Mouse (Mus musculus) mature B cell (primary cell): ENCODE measurements around the gene Gars.

Source experiments
- in situ Hi-C: fragments of 300-500 bp; cut with MboI; formaldehyde crosslinking; loops from 2 replicates; pipeline ENCODE4 v1.14.3; 2019

Gars gene

DNA sequence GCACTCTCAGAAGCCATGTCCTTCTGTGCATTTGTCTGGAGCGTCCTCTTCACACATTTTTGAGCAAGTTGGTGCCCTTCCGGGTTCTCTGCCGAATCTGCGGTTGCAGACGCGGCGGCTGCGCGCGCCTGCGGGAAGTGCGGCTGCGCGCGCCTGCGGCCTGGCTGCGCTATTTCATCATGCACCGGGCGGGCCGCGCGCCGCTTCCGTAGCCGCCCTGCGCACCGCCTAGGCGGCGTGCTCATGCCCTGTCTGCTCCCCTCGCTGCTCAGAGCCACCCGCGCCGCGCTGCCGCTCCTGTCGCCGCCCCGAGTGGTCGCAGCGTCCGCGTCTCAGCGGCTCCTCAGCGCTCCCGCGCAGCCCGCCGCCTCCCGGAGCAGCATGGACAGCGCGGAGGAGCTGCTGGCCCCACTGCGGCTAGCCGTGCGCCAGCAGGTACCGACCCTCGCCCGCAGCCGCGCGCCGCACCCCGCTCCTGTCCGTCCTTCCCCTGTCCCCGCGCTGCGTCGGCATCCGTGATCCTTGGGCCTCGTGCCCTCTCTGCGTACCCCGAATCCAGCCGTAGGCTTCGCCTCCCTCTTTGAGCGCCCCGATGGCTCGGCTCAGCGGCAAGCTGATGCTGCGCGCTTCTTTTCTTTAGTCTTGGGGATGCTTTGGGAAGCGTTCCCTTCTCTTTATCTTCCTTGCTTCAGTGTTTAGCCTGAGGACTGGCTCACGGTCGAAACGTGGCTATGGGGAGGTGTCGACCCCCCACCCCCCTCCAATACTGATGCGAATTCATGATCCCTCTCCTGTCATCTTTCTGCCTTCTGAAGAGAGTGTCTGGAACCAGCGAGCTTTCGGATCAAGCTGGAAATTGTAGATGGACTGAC, at the start of gene Gars:
Gars (plus strand) TSS at position 209 of the 872 bp plus-strand sequence.
- in situ Hi-C loops = no loop called here

DNA sequence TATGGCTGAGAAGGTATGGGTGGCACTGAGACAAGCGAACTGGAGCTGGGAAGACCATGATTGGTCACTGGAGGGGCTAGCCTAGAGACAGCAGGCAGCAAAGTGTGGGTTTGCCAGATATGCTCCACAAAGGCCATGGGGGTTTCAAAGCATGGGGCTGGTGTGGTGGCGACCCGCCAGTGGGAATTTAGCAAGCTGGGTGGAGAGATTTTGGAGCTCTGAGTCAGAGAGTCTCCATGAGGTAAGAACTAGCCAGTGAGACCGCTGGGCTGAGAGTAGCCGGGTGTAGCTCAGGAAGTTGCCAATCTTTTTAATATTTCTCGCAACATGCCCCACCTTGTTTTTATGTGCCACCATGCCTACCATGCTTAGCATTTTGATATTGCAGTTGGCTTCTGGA, 49.7 kb upstream of the Gars start:
- in situ Hi-C loops = no loop called here

DNA sequence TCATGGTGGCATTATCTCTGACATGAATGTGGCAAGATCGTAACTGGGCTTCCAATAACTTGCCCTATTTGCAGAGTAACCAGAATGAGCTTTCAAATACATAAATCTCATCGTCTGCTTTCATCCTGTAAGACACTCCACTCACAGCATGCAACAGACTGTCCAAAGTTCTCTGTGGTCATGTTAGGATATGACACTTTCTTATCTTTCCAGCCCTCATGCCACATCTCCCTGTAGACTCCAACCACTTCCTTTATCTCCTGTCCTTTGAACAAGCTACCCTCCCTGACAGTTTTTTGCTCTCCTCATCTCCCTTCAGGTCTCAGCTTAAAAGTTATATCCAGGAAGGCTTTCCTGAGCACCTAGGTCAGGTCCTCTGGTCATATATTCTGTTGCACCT, 46.6 kb upstream of the Gars start:
- in situ Hi-C loops = no loop called here

DNA sequence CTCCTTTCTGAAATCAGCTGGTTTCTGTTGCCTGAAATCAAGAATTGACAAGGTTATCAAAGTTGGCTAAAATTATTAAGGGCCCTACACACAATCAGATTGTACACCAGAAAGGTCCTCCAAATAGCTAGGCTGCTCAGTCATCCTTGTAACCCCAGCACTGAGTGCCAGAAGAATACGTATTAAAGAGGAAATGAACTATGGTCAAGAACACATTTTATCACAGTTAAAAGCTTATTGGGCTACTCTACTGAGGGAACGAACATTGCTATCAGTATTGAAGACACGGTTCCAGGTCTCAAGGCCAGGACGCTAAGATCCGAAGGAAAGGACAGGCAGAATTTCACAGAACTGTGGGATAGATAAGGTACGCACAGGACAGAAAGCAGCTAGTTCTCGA, 45.7 kb upstream of the Gars start:
- in situ Hi-C loops = no loop called here

DNA sequence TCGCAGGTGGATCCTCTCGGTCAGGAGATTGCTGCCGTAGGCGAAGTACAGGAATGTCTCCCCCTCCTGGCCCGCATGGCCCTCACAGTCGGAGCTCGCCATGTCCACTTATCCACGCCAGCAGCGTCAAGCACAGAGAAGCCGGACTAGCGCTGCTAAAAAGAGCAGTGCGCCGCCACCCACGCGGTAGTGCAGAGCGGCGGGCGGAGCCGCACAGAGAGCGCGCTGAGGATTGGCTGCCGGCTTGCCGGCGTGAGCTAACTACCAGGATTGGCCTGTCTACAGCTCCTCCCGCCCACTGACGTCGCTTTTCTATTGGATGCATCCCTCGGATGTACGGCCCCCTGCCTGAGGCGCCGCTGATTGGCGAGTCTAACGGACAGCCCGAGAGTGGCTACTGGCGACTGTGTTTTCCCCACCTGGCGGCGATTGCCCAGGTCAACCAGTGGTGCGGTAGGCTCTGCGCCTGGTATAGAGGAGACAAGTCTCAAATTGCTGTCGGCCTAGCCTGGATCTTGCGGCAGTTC, 45.0 kb upstream of the Gars start, which contains the start of gene Ggct:
Ggct (minus strand) TSS at position 217 of the 527 bp plus-strand sequence.
- in situ Hi-C loops = no loop called here

DNA sequence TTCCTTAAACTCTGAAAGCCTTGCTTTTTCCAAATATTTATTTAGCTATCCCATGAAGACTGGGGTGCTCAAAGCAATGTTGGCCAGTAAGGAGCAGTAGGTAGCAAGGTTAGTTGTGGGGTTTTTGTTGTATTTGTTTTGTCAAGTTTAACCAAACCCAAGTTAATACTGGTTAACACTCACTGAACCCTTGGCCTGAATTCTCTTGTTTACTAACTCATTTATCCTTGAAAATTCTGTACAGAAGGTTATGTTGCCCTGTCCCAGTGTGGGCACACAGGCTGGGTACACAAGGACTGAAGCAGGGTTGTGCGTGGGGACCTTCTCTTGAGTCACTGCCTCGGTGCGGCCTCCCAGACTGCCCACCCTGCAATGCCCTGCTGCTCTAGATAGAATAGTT, 41.4 kb upstream of the Gars start:
- in situ Hi-C loops = no loop called here

DNA sequence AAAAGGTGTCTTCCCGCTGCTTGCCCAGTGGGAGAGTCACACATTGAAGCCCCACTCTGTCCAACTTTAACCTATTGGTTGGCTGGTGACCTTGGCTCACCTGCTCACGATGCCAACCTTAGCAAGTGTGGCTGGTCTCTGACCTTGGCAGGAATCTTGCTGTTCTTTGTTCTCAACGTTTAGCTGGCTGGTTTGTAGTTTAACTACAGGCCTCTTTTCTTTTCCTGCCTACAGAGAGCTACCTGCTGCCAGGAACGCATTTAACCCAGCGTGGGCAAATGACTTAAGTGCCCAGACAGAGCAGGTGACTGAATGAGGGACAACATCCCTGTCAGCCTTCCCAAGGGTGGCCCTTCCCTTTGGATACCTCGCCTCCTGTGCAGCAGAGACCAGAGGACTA, 40.1 kb upstream of the Gars start:
- in situ Hi-C loops = no loop called here

DNA sequence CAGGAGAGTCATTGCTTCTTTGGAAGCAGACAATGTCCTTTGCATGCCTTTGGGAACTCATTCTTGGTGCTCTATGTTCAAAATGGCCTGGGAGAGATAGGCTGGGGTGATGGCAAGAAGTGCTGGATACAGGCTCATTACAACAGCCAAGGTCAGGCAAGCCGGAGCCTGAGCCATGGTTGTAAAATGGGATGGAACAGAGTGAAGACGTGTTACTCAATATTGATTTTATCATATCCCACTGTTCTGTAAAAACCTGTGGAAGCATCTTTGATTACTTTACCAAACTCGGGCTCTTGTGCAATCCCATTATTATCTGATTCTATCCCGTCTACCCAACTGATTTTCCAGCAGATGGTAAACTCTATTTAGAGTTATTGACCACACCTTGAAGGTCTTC, 36.5 kb upstream of the Gars start:
- in situ Hi-C loops = no loop called here

DNA sequence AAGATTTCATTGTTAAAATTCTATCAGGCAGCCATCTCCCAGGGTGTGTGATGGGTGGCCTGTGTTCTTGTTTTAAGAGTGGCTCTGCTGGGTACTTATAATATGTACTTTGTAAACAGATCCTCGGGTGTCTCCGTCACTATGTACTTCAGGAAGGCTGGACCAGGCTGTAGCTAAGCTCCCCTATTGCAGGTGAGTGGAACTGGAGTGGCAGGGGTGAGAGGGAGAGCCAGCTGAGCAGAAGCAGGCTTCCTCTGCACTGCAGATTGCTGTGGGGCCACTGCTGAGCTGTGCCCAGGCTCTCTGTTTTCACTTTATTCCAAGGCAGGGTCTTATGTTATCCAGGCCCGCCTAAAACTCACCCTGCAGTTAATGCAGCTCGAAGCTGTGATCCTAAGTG, 35.4 kb upstream of the Gars start:
- in situ Hi-C loops = no loop called here

DNA sequence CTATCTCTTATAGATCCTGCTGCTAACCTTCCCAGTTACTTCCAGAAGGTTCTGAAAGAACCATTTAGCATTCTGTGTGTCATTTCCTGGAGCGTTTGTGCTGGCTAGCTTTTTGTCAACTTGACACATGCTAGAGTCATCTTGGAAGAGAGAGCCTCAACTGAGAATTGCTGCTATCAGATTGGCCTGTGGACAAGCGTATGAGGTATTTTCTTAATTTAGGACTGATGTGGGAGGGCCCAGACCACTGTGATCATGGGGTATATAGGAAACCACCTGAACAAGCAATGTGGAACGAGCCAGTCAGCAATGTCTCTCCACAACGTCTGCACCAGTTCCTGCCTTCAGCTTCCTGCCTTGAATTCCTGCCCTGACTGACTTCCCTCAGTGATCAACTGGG, 34.2 kb upstream of the Gars start:
- in situ Hi-C loops = no loop called here

DNA sequence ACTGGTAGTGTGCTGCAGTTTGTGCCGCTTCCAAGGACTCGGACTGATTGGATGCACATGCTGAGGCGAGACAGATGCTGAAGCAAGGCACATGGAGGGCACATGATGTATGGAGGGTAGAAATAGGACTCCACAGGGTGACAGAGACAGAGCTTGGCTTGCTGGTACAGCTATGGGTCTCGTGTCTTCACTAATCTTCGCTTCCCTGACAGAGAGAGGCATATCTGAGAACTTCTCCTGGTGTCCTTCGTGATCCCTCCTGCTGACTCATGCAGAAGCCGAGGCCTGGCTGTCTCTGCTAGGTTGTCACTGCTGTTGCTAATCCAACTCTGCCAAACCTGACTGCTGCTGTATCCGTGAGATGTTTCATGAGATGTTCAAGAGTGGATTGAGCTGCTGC, 29.4 kb upstream of the Gars start:
- in situ Hi-C loops = no loop called here

DNA sequence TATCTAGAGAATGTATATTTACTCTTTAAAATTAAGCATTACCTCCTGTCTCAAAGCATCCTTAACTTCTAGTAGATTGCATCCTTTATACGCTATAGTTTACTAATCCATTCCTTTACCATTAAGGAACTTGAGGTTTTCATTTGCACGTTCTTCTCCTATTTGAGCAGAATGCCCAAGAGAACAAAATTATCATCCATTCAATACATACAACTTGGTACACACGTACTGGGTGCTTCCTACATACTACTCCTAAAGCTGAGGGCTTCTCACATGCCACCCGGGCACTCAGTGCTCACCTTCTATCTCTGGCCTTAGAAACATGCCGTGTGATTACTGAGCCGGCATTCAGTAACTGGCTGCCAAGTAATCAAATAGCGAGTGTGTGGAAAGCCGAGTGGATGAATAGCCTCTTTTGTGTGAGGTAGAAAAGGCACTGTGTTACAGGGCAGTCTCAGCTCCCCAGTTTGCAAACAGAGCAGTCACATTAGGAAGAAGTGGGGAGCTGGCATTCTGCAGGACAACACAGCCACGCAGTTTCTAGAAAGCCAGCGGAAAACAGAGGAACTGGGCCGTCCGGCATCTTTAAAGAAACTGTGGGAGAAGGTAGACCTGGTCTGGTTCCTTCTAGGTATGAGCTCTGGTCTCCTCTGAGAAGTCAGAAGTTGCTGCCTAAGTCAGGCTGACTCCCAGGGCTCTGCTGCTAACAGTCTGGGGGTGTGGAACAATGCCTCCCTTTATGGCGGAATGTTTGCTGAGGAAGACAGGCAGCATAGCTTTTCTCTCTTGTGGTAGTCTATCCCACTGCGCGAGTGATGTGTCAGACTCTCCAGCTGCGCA, 28.2 kb upstream of the Gars start:
- in situ Hi-C loops = no loop called here

DNA sequence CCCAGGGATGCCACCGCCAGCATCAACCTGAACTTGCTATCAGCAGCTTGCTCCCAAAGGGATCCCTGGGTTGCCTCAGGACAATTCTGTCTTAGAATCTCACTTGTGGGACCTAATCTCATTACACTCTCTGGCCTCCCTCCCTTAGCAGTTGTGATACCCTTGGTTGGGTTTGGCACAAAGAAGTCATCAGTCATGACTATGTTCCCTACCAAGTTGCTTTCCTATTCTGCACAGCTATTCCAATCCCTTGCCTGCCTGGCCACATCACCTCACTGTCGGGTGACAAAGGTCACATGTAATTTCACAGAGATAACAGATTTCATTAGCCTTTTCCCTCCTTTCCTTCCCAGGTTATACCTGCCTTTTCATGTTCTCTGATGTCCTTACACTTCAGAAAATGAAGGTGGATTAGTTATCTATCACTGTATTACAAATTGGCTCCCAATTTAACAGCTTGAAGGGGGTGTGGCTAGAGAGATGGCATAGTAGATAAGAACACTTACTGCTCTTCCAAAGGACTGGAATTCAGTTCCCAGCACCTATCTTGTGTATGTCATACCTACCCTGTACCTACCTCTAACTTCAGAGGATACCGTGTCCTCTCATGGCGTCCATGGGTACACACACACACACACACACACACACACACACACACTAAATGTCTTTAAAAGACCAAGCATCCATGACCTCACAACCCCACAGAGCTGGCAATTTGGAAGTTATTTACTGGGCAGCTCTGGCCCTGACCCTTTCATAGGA, 27.3 kb upstream of the Gars start:
- in situ Hi-C loops = no loop called here

DNA sequence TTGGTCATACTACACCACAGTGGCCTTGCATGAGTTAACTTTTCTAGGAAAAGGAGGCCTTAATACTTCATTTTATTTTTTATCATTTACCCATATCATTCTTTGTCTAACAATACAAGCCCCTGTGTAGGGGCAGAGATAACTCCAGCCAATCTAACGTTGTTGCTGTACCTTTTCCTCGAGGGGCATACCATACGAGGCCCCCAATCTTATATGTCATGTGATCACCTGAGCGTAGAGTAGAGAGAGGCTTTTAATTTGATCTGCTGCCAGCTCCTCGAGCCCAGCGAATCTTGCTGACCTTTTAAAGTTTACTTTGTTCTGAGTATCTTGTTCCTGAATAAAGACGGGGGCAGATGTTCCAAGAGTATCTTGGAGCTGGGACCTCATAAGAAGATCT, 25.3 kb upstream of the Gars start:
- in situ Hi-C loops = no loop called here

DNA sequence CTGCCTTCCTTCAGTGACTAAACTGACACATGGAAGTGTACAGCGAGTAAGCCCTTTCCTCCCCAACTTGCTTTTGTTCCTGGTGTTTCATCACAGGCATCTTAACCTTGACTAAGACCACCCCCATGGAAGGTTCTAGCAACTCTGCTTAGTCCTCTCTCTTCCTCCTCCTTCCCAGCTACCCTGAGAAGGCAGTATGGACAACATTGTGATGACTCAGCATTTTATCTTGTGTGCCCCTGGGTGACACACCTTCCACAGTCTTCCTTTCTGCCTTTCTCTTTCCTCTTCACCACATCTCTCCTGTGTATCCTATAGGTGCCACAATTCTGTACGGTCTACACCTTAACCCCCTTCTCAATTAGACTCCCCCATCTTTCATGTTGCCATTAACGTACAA, 23.6 kb upstream of the Gars start:
- in situ Hi-C loops = no loop called here

DNA sequence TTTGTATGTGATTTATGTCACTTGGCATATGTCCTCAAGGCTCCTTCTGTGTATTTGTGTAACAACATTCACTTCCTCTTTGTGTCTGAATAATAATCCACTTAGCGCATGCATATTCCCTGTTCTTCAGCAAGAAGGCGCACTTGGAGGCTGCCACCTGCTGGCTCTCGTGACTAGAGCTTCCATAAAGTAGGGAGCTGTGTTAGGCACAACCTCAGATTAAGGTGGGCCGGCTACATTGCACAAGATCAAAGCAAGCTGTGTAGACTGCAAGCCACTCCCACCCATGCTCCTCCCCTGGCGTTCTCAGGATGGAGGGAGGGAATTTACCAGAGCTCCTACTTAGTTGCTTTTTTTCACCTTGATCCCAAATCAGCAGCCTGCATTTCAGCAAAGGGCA, 21.6 kb upstream of the Gars start:
- in situ Hi-C loops = no loop called here

DNA sequence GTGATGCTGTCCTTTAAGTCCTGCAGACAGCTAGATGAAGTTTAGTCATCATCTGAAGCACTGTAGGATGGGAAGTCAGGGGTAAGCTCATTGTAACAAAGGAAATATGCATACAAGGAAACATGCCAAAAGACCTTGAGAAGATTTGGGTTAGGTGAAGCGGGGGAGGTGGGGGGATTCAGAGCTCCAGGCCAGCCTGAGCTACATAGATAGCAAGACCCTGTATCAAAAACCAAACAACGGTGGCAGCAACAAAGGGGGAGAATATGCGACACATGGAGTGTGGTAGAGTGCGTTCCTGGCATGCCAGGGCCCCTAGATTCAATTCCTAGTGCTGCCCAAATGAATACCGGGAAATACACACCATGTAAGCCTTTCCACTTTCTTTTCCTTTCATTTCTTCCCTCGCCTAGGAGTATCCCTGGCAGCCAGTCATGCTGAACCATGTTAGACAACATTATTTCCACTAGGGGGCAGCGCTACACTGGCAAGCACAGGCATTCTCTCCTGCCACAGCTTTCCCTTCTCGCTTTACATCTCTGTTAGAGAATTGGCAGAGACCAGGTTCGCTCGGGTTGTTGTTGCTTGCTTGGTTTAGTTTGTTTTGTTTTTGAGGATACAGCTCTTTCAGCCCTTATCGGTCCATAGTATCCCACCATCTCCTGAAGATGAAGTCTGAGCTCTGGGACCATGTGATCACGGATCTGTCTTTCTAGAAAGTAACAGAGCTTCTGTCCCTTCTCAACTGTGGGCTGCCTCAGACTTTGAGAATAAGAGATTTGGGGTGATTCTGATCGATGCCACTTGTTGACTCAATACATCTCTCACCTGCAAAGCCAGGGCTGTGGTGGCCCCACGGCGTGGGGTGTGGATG, 20.9 kb upstream of the Gars start:
- in situ Hi-C loops = no loop called here

DNA sequence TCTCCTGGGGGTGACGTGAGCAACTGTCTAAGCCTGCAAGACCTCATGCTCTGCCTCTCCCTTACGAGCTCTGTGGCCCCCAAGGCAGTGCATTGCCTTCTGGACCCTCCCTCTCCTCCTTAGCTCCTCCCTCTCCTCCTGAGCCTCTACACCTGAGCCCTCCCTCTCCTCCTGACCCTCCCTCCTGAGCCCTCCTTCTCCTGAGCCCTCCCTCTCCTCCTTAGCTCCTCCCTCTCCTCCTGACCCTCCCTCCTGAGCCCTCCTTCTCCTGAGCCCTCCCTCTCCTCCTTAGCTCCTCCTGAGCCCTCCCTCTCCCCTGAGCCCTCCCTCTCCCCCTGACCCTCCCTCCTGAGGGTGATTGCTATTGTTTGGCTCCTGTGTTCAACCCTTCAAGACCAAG, 19.4 kb upstream of the Gars start:
- in situ Hi-C loops = no loop called here

DNA sequence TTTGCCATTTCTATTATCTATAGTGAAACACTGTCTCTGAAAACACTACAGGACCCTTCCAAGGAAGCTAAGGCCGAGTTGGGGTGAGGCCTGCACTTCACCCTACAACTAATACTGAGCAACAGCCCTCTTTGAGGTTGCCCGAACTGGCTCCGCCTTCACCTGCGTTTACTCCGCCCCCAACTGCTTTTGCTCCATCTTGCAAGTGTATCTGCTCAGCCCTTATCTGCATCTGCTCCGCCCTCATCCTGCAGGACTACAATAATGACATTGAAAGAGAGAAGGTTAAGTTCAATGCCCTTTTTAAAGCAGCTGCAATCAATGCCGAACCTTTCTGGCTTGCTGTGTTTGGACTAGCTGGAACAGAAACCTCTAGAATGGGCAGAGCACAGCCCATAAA, 16.0 kb upstream of the Gars start:
- in situ Hi-C loops = no loop called here

DNA sequence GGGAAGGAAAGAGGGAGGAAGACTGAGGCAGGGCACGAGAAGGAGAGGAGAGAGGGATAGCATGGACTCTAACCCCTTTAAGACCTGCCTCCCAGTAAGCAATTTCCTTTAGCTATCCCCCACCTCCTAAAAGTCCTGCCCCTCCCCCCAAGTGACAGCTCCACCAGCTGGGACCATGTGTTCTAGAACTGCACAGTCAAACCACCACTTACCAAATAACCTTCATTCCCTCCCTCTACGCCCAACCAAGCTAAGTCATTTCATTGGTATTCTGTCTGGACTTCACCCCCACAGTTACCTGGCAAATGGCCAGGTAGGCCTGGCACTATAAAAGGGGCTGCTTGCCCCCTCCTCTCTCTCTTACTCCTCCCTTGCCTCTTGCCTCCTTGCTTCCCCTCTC, 10.2 kb upstream of the Gars start:
- in situ Hi-C loops = no loop called here

DNA sequence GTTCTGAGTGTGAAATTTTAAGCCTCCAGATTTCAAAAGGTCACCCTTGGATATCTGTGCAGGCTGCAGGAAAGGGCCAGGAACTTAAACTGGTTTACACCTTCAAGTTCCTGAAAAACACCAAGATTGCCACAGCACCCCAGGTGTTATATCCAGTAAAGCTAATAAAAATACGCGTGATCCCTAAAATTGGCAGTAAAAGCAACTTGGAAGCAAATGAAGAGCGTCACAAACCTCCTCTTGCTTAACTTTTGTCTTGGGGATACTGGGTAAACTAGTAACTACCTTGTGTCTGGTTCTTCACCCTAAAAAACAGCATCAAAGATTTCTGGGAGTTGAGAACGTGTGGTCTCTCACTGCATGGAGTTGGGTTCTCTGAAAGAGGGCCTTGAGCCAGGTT, 1.1 kb upstream of the Gars start:
- in situ Hi-C loops = no loop called here
